Mouse (Mus musculus) kidney, adult 2 months (tissue): ENCODE data around the gene Wdr24.

ENCODE experiments used
- CTCF ChIP-seq: fragments of 200-500 bp; conservative IDR thresholded peaks from 2 replicates; pipeline ENCODE4 v1.5.1; 2011; ENCODE audit warnings: low read depth, mild to moderate bottlenecking, control low read depth, low read length, moderate library complexity, mixed read lengths; ENCODE audit not compliant: insufficient read depth, insufficient read length
- POLR2A ChIP-seq: fragments of 200-500 bp; IDR thresholded peaks from one replicate; pipeline ENCODE4 v1.6.1; 2011; ENCODE audit warnings: low read depth, low read length, control low read depth

DNA sequence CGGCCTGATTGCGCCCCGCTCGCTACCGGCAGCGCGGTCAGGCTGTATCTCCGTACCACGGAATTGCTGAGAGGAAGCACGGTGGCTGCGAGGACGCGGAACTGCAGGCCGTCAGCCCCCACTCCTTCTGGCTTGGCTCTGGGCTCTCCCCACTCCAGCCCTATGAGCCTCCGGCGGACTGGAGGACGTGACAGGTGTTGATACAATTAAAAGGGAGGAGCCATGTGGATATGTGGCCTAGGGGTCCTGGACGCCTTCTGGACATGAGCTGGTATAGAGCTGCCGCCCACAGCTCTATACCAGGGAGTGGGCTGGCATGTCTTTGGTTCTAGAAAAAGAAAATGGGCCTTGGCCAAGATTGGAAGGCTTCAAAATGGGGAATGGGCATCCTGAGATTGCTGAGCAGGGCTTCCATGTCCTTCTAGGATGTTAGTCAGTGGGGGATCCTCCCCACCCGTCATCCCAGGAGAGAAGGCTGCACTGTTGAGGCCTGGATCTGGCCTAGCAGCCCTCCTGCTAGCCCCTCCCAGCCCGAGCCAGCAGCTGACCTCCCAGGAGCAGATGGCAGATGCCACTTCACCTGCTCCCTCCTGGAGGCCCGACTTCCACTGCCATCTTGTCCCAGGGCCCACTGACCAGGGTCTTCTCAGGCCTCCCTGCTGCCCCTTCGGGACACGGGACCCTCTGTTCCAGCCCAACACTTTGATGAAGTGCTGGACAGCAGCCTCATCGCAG is 13.7 kb upstream of the Wdr24 start:
- TF ChIP-seq CTCF (no peak), POLR2A (no peak)
